Mouse (Mus musculus) intestine, embryonic 14.5 days (tissue): ENCODE results near the gene Eif2d. TPM values are rescaled to one million over a fixed set of nuclear protein-coding genes. Genes with fewer than 3 reads are reported as not detected.
"Not testable (repeated sequence)": the region's sequence is repeated elsewhere in the genome, so short reads cannot be mapped to it uniquely, and the experiment has no call there.

ENCODE experiments used
- ATAC-seq: fragments of 200-750 bp; cut with Nextera tagmentation; replicated peaks from 2 replicates; pipeline ENCODE4 v1.8.0; 2017; ENCODE audit warnings: low read depth, moderate number of reproducible peaks, moderate TSS enrichment, moderate library complexity; ENCODE audit not compliant: low FRiP score, low TSS enrichment
- DNase-seq: peaks from one replicate; pipeline ENCODE4 v3.0.0-alpha.2; 2018; ENCODE audit warnings: low spot score
- H3K27ac ChIP-seq: fragments of 300-500 bp; sonication (generic); 2 replicates; pipeline ENCODE4 v1.5.1; 2014; ENCODE audit warnings: low read depth, mild to moderate bottlenecking, control low read depth
- H3K27me3 ChIP-seq: fragments of 300-500 bp; sonication (generic); replicated peaks from 2 replicates; pipeline ENCODE4 v1.6.1; 2014; ENCODE audit warnings: low read length, control low read depth; ENCODE audit not compliant: control insufficient read depth, insufficient read depth
- H3K36me3 ChIP-seq: fragments of 300-500 bp; sonication (generic); 2 replicates; pipeline ENCODE4 v1.6.1; 2014; ENCODE audit warnings: low read length, control low read depth; ENCODE audit not compliant: control insufficient read depth, insufficient read depth
- H3K4me1 ChIP-seq: fragments of 300-500 bp; sonication (generic); replicated peaks from 2 replicates; pipeline ENCODE4 v1.6.1; 2014; ENCODE audit warnings: low read length, control low read depth, mixed read lengths; ENCODE audit not compliant: control insufficient read depth, insufficient read depth
- H3K4me2 ChIP-seq: fragments of 300-500 bp; sonication (generic); 2 replicates; pipeline ENCODE4 v1.6.1; 2014; ENCODE audit warnings: low read length
- H3K4me3 ChIP-seq: fragments of 300-500 bp; sonication (generic); 2 replicates; pipeline ENCODE4 v1.5.1; 2014; ENCODE audit warnings: low read depth, low read length, control low read depth, mixed read lengths
- H3K9ac ChIP-seq: fragments of 300-500 bp; sonication (generic); 2 replicates; pipeline ENCODE4 v1.6.1; 2014; ENCODE audit warnings: mild to moderate bottlenecking, low read length
- H3K9me3 ChIP-seq: fragments of 300-500 bp; sonication (generic); 2 replicates; pipeline ENCODE4 v1.6.1; 2016; ENCODE audit warnings: low read length, control low read depth; ENCODE audit not compliant: control insufficient read depth
- WGBS: fragments of 180-500 bp; shearing (Covaris S2); extraction: QIAGEN DNeasy Blood & Tissue Kit; methylation state at CpG from one replicate; pipeline ENCODE4 v1.1.7; 2014; 5-methylcytosine and 5-hydroxymethylcytosine counted together
- polyA plus RNA-seq: library from polyadenylated mRNA; unstranded; fragments of >200 nt; fragmentation: Nextera tagmentation; extraction: Ambion mirVana; gene quantifications from 2 replicates; pipeline ENCODE4 v1.2.1, GENCODE M21; 2014

Gene Eif2d
- polyA plus RNA-seq, 1 experiment from 2014 or later: 62.8 TPM

DNA sequence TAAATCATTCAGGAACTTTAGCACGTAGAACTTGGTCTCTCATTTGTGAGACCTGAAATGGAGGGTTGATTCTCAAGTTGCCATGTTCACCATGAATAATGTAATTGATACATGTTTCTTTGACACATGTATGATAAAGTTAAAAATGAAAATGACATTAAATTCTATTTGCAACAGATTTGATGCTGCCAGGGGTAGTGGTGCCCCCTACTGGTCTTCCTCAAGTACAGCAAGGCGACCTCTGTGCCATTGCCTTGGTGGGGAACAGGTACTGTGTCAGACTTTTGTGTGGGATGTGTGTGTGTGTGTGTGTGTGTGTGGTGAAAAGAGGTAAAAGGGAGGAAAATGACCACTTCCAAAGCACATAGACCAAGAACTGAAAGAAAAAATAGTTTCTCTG, 2.5 kb downstream of the Eif2d start:
- Histone ChIP-seq H3K4me1 (peaks cover 8% of the 10 kb centered on the region), H3K9me3 (no peaks in the 10 kb centered on the region), H3K27me3 (no peaks in the 10 kb centered on the region), H3K4me2 (no peak overlapping the region), H3K9ac (no peak overlapping the region), H3K36me3 (peaks cover 24% of the 10 kb centered on the region), H3K27ac (no peak overlapping the region), H3K4me3 (no peak overlapping the region)
- 61% methylated on average over 2 of the region's 2 CpGs for WGBS
- DNase-seq: no peak
- ATAC-seq: no peak

GRCm38 (mm10) chr1:131159573-131160327, 6.8 kb downstream of the Eif2d start:
- H3K4me3 ChIP-seq, DNase-seq, H3K27me3 ChIP-seq, H3K27ac ChIP-seq, H3K9ac ChIP-seq, H3K4me1 ChIP-seq, H3K9me3 ChIP-seq, H3K4me2 ChIP-seq: not testable (repeated sequence)
- ATAC-seq: 0 out of 2 replicates have a peak, but pooled peaks have one; percentile 50
- peaks cover 62% of the 10 kb centered on the region for H3K36me3 ChIP-seq
- 90% methylated on average over 3 of the region's 3 CpGs for WGBS

DNA sequence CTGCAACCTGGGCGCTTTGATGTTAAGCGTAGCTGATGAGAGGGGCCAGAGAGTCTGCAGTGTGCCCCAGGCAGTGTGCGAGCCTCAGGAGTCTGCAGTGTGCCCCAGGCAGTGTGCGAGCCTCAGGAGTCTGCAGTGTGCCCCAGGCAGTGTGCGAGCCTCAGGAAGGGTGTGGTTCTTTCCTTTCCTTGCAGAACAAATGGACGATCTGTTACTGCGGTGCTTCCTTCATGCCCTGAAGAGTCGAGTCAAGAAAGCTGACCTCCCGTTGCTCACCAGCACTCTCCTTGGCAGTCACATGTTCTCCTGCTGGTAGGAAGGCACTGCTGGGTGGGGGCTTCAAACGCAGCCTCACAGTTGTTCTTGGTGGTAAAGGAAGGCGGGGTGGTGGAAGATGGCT, 8.1 kb downstream of the Eif2d start:
- DNase-seq (no peak), ATAC-seq (no peak)
- H3K4me2 ChIP-seq: no peak overlapping the region
- H3K27ac ChIP-seq: no peak overlapping the region
- H3K27me3 ChIP-seq: no peaks in the 10 kb centered on the region
- peaks cover 70% of the 10 kb centered on the region for H3K36me3 ChIP-seq
- no peak overlapping the region for H3K9ac ChIP-seq
- no peaks in the 10 kb centered on the region for H3K4me1 ChIP-seq
- WGBS: 82% methylated on average over 11 of the region's 11 CpGs
- no peaks in the 10 kb centered on the region for H3K9me3 ChIP-seq
- no peak overlapping the region for H3K4me3 ChIP-seq

DNA sequence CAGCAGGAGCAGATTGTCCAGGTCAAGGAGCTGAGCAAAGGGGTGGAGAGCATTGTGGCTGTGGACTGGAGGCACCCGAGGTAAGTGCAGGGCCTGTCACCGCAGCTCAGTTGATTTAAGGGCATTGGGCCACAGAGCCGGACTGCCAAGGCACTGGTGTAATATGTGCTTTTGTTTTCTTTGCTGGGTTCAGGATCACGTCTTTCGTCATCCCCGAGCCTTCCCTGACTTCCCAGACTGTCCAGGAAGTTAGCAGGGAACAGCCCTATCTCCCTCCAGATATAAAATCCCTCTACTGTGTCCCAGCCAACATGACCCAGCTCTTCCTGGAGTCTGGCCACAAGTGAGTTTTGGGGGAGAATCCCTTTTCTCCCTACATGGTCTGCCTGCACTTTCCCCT, 11.4 kb downstream of the Eif2d start:
- Histone ChIP-seq H3K27me3 (no peaks in the 10 kb centered on the region), H3K4me1 (no peaks in the 10 kb centered on the region), H3K27ac (no peak overlapping the region), H3K9me3 (no peaks in the 10 kb centered on the region), H3K9ac (no peak overlapping the region), H3K4me3 (no peak overlapping the region), H3K36me3 (peaks cover 87% of the 10 kb centered on the region), H3K4me2 (no peak overlapping the region)
- 79% methylated on average over 6 of the region's 6 CpGs for WGBS
- ATAC-seq: no peak
- DNase-seq: no peak

- Histone ChIP-seq H3K4me1 (no peaks in the 10 kb centered on the region), H3K4me2 (no peak overlapping the region), H3K27ac (no peak overlapping the region), H3K9me3 (no peaks in the 10 kb centered on the region), H3K36me3 (peaks cover 98% of the 10 kb centered on the region), H3K9ac (no peak overlapping the region), H3K4me3 (no peak overlapping the region), H3K27me3 (no peaks in the 10 kb centered on the region)
- DNase-seq: no peak
- WGBS: 94% methylated on average over 10 of the region's 10 CpGs
- no peak for ATAC-seq
Measured at GRCm38 (mm10) chr1:131167612-131168011, 14.6 kb downstream of the Eif2d start.

DNA sequence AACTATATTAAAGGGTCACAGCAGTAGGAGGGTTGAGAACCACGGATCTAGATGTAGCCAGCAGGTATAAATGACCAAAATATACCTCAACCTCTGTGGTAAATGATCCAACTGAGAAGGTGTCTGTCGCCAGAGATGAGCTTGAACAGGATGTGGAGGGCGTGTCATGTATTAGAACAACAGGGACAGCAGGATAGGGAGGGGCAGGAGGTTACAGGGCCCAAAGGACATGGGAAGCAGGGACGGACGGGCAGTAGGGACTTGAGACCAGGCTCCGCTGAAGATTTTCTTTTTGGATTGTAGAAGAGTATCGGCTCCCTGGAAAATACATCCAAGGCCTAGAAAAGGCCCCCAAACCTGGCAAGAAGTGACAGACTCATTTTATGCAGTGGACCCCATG, 20.0 kb downstream of the Eif2d start:
- no peak overlapping the region for H3K9ac ChIP-seq
- H3K4me3 ChIP-seq: no peak overlapping the region
- H3K9me3 ChIP-seq: no peaks in the 10 kb centered on the region
- no peak for ATAC-seq
- no peak overlapping the region for H3K27ac ChIP-seq
- WGBS: 88% methylated on average over 7 of the region's 7 CpGs
- no peak overlapping the region for H3K4me2 ChIP-seq
- H3K4me1 ChIP-seq: no peaks in the 10 kb centered on the region
- DNase-seq: no peak
- H3K36me3 ChIP-seq: peaks cover 94% of the 10 kb centered on the region
- H3K27me3 ChIP-seq: no peaks in the 10 kb centered on the region

GRCm38 (mm10) chr1:131173809-131174208, 20.8 kb downstream of the Eif2d start:
- H3K27me3 ChIP-seq: no peaks in the 10 kb centered on the region
- H3K4me2 ChIP-seq: no peak overlapping the region
- peaks cover 94% of the 10 kb centered on the region for H3K36me3 ChIP-seq
- WGBS: 74% methylated on average over 6 of the region's 6 CpGs
- ATAC-seq (no peak), DNase-seq (no peak)
- H3K9me3 ChIP-seq: no peaks in the 10 kb centered on the region
- no peak overlapping the region for H3K4me3 ChIP-seq
- H3K4me1 ChIP-seq: no peaks in the 10 kb centered on the region
- H3K9ac ChIP-seq: no peak overlapping the region
- H3K27ac ChIP-seq: no peak overlapping the region

DNA sequence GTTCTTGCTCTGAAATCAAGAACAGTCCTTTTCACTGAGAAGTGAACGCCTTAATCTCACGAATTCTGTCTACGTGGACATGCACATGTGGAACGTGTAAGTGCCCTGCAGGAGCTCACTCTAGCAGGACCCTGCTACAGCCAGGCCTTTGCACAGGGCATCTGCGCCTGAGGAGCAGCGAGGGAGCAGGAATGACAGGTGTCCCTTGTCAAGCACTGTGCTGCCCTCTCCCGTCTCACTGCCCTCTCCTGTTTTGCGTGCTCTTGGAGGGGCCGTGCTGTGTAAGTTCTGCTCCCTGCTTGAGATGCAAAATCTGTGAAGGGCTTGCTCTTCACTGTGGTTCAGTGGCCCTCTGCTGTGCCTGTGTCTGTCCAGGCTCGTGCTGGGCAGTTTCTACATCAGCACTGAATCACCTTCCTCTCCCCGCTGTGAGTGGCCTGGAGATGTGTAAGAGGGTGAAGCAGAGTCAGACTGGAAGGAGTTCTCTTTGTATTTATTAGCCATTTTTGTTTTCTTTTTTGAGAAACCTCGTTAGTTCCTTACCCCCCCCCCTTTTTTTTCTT, 21.4 kb downstream of the Eif2d start:
- ATAC-seq (no peak), DNase-seq (no peak)
- H3K4me1 ChIP-seq: no peaks in the 10 kb centered on the region
- H3K36me3 ChIP-seq: peaks cover 91% of the 10 kb centered on the region
- H3K27me3 ChIP-seq: no peaks in the 10 kb centered on the region
- H3K4me2 ChIP-seq: no peak overlapping the region
- H3K9me3 ChIP-seq: no peaks in the 10 kb centered on the region
- no peak overlapping the region for H3K4me3 ChIP-seq
- WGBS: 73% methylated on average over 12 of the region's 12 CpGs
- H3K9ac ChIP-seq: no peak overlapping the region
- no peak overlapping the region for H3K27ac ChIP-seq

GRCm38 (mm10) chr1:131175189-131175588, 22.2 kb downstream of the Eif2d start:
- no peaks in the 10 kb centered on the region for H3K27me3 ChIP-seq
- ATAC-seq: no peak
- H3K27ac ChIP-seq: no peak overlapping the region
- H3K4me3 ChIP-seq: no peak overlapping the region
- no peak overlapping the region for H3K9ac ChIP-seq
- H3K4me2 ChIP-seq: no peak overlapping the region
- H3K9me3 ChIP-seq: no peaks in the 10 kb centered on the region
- H3K4me1 ChIP-seq: no peaks in the 10 kb centered on the region
- WGBS: 89% methylated on average over 1 of the region's 1 CpGs
- DNase-seq: no peak
- H3K36me3 ChIP-seq: peaks cover 91% of the 10 kb centered on the region
